Mouse (Mus musculus): ENCODE results near the gene Zfp213. TPM values are rescaled to one million over a fixed set of nuclear protein-coding genes. Genes with fewer than 3 reads are reported as not detected.

Gene Zfp213
- 7.7 to 10.6 TPM (median 9.1 TPM) in 4 replicates for total RNA-seq (2023; ENCODE audit: inconsistent age)

DNA sequence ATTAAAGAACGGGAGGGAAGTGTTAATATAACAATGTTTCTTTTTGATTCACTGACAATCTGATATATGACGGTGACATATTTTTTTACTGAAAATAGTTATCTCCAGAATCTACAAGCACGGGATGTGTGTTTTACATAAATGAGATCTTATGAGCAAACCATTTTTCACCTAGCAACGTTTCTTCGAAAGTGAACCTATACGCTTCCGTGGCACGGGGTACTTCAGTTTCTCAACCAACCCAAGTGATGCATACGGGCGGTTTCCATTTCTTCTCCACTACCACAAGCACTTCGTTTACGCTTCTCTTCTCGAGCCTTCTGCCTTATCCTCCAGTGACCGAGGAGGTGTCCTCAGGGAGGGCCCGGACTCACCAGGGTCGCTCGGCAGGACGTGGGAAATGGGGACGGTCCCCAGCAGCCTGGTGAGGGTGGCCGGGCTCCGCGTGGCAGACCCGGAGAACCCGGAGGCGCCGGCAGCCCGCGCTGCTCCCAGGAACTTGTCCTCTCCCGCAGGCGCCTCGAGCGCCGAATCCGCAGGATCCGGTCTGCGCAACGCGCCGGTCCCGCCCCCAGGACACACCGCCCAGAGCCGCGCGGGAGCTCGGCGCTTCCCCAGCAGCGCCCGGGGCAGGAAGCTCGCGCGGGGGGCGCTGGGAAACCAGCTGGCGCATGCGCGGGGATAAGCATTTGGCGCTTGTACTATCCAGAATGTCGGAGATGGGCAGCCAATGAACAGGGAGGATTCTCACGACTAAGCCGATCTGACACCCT lies at the start of gene Zfp213:
TSS of gene Zfp213 (minus strand) at position 644 of the 773 bp plus-strand sequence.

DNA sequence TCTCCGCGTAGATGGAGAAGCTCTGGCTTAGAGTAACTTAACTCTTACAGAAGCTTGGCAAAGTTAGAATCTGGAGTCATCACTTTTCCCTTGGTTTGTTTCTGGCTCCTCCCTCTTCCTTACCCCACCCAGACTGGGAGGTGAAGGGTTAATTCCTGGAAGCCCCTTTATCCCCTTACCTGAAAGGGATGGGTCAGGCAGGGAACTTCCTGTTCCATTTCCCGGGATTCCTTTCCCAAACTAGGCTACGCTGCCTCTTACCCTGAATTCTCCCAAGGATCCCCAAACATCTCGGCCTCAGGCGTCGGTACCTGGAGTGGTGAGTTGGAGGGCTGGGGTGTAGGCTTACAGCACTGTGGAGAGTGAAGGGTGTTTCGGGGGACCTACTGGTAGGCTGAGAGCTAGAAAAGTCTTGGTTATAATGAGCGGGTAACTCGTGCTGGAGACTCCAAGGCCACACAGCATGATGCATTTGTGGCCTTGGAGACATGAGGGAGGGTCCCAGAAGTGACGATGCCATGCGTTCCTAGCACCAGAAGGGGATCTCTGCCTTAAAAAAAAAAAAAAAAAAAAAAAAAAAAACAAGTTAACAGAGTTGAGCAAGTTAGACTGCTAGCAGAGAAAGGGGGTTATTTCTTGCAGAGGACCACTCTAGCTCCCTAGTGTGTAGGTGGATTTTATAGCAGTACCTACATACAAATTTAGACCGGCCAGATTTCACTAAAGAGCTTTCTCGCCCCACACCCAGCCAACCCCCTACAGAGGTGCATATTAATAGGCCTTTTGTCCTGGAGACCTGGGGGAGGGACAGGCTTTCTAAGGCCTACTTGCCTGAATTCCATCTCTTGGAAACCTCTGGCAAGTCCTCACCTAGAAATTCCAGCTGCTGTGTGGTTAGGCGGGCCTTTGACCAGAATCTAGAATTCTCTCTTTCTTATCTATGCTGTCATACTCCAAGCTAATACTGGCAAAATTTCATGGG lies 36.9 kb upstream of the Zfp213 start, which contains the start of gene Zscan10:
TSS of gene Zscan10 (plus strand) at position 216 of the 982 bp plus-strand sequence.

DNA sequence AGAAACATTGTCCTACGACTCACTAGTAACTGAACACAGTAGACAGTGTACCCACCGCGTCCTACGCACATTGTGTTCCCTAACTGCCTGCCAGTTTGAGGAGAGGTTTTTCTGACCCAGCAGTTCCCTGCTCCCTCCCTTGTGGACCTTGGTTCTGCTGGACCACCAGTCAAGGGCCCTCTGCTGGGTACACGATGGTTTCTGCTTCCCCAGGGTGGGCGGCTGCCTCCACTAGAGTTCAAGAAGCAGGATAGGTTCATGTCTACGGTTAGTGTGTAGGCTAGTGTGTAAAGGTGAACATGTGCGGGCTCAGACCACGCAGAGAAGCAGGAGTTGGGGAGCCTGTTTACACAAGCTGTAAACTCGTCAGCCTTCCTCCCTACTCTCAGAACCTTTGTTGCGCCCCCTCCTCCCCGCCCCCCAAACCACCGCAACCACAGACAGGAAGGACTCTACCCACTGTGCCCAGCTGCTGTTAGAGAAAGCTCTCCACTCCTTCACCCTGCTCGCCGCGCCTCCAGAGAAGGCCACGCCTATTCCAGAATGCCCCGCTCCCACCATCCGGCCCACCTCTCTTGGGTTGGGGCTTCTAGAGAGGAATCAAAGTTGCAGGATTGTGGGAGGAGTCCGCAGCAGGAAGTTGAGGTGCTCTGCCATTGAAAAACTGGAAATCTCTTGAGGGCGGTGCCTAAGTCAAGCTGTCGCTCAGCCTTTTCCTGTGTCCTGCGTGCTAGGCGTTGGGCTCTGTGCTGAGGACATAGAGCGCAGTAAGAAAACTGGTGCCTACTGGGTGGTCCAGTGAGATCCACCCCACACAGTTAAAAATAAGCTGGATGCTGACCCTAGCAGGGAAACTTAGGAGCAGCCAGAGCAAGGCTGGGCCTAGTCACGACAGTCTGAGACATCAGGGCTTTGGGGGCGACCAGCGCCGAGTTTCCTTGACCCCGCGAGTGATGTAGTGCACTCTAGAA lies 34.8 kb upstream of the Zfp213 start, which contains the start of gene Zfp13:
TSS of gene Zfp13 (minus strand) at position 906 of the 971 bp plus-strand sequence.

Other genes starting within 250 kb of the Zfp213 start
- not detected in 4 replicates for gene Vmn2r115, start 220.5 kb downstream of the Zfp213 start, total RNA-seq (2023; ENCODE audit: inconsistent age)
- gene Vmn2r116, start 179.6 kb downstream of the Zfp213 start, total RNA-seq (2023; ENCODE audit: inconsistent age) = not detected in 4 replicates
- gene Vmn2r117, start 84.5 kb downstream of the Zfp213 start, total RNA-seq (2023; ENCODE audit: inconsistent age) = not detected in 4 replicates
- gene Zfp13, start 35.2 kb upstream of the Zfp213 start, total RNA-seq (2023; ENCODE audit: inconsistent age) = 0.24 TPM in 1 of 4 replicates, not detected in the others
- not detected in 4 replicates for gene Zscan10, start 36.6 kb upstream of the Zfp213 start, total RNA-seq (2023; ENCODE audit: inconsistent age)
- not detected in 4 replicates for gene Mmp25, start 81.0 kb upstream of the Zfp213 start, total RNA-seq (2023; ENCODE audit: inconsistent age)
- gene Bicdl2, start 96.3 kb upstream of the Zfp213 start, total RNA-seq (2023; ENCODE audit: inconsistent age) = not detected in 4 replicates
- gene Hcfc1r1, start 109.4 kb upstream of the Zfp213 start, total RNA-seq (2023; ENCODE audit: inconsistent age) = 36.1 to 48.9 TPM (median 40.8 TPM) in 4 replicates
- gene Thoc6, start 109.6 kb upstream of the Zfp213 start, total RNA-seq (2023; ENCODE audit: inconsistent age) = 23.9 to 33.5 TPM (median 27.0 TPM) in 4 replicates
- gene Tnfrsf12a, start 113.2 kb upstream of the Zfp213 start, total RNA-seq (2023; ENCODE audit: inconsistent age) = 8.7 to 13.8 TPM (median 11.7 TPM) in 4 replicates
- not detected in 4 replicates for gene Cldn6, start 115.0 kb upstream of the Zfp213 start, total RNA-seq (2023; ENCODE audit: inconsistent age)
- gene Cldn9, start 119.8 kb upstream of the Zfp213 start, total RNA-seq (2023; ENCODE audit: inconsistent age) = not detected in 4 replicates
- not detected in 4 replicates for gene 1520401A03Rik, start 158.5 kb upstream of the Zfp213 start, total RNA-seq (2023; ENCODE audit: inconsistent age)
- 32.8 to 35.4 TPM (median 33.4 TPM) in 4 replicates for gene Pkmyt1, start 162.1 kb upstream of the Zfp213 start, total RNA-seq (2023; ENCODE audit: inconsistent age)
- 0.27 to 0.67 TPM (median 0.48 TPM) in 4 replicates for gene Paqr4, start 176.6 kb upstream of the Zfp213 start, total RNA-seq (2023; ENCODE audit: inconsistent age)
- gene Kremen2, start 181.6 kb upstream of the Zfp213 start, total RNA-seq (2023; ENCODE audit: inconsistent age) = not detected in 4 replicates
- gene Flywch1, start 207.4 kb upstream of the Zfp213 start, total RNA-seq (2023; ENCODE audit: inconsistent age) = 24.2 to 32.5 TPM (median 29.5 TPM) in 4 replicates
- 0.81 TPM in 1 of 4 replicates, not detected in the others for gene Flywch2, start 221.8 kb upstream of the Zfp213 start, total RNA-seq (2023; ENCODE audit: inconsistent age)
- gene Srrm2, start 226.3 kb upstream of the Zfp213 start, total RNA-seq (2023; ENCODE audit: inconsistent age) = 1,187 to 1,326 TPM (median 1,293 TPM) in 4 replicates

Data from B cell, adult (primary cell).